Mouse (Mus musculus) intestine, embryonic 16.5 days (tissue): ENCODE results near the gene Ros1. TPM values are rescaled to one million over a fixed set of nuclear protein-coding genes. Genes with fewer than 3 reads are reported as not detected.

Experiments used
- ATAC-seq: fragments of 200-750 bp; cut with Nextera tagmentation; 2 replicates; pipeline ENCODE4 v1.8.0; 2017; ENCODE audit warnings: moderate TSS enrichment, moderate library complexity
- H3K27ac ChIP-seq: fragments of 300-500 bp; sonication (generic); 2 replicates; pipeline ENCODE4 v1.5.1; 2014; ENCODE audit warnings: mild to moderate bottlenecking, low read length
- H3K27me3 ChIP-seq: fragments of 300-500 bp; sonication (generic); replicated peaks from 2 replicates; pipeline ENCODE4 v1.6.1; 2014; ENCODE audit warnings: low read length, control low read depth, mixed read lengths; ENCODE audit not compliant: control insufficient read depth, insufficient read depth
- H3K36me3 ChIP-seq: fragments of 300-500 bp; sonication (generic); 2 replicates; pipeline ENCODE4 v1.6.1; 2014; ENCODE audit warnings: low read length, control low read depth; ENCODE audit not compliant: control insufficient read depth, insufficient read depth
- H3K4me1 ChIP-seq: fragments of 300-500 bp; sonication (generic); 2 replicates; pipeline ENCODE4 v1.6.1; 2014; ENCODE audit warnings: low read length, control low read depth, mixed read lengths; ENCODE audit not compliant: control insufficient read depth, insufficient read depth
- H3K4me2 ChIP-seq: fragments of 300-500 bp; sonication (generic); 2 replicates; pipeline ENCODE4 v1.6.1; 2014; ENCODE audit warnings: low read depth, low read length, control low read depth
- H3K4me3 ChIP-seq: fragments of 300-500 bp; sonication (generic); 2 replicates; pipeline ENCODE4 v1.5.1; 2014; ENCODE audit warnings: mild to moderate bottlenecking, low read length
- H3K9ac ChIP-seq: fragments of 300-500 bp; sonication (generic); 2 replicates; pipeline ENCODE4 v1.6.1; 2014; ENCODE audit warnings: low read depth, low read length
- H3K9me3 ChIP-seq: fragments of 300-500 bp; sonication (generic); 2 replicates; pipeline ENCODE4 v1.6.1; 2016; ENCODE audit warnings: low read length, control low read depth; ENCODE audit not compliant: control insufficient read depth
- WGBS: fragments of 180-500 bp; shearing (Covaris S2); extraction: QIAGEN DNeasy Blood & Tissue Kit; methylation state at CpG from one replicate; pipeline ENCODE4 v1.1.7; 2014; 5-methylcytosine and 5-hydroxymethylcytosine counted together
- microRNA-seq: library from miRNA; unstranded; fragments of <30 nt; microRNA quantifications from one replicate; pipeline ENCODE4, GENCODE M21; 2016
- polyA plus RNA-seq: library from polyadenylated mRNA; unstranded; fragments of >200 nt; fragmentation: Nextera tagmentation; extraction: Ambion mirVana; gene quantifications from 2 replicates; pipeline ENCODE4 v1.2.1, GENCODE M21; 2015

Gene Ros1
- polyA plus RNA-seq, 1 experiment from 2014 or later, result 4.6 TPM

DNA sequence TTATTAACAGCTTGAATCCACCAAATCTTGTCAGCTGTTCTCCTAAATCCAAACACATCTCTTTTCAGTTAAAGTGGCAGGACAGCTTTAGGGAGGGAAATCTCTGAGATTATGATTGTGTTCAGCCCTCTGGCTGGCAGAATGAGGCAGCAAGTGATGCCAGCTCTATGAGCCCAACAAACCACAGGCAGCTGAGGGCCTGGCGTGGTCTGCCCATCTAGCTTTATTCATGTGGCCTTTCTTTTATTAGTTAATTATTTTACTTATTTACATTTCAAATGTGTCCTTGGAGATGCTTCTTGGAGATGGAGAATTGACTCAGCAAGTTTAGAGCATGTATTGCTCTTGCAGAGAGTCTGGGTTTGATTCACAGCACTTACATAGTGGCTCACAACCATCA lies 176.6 kb downstream of the Ros1 start:
- Histone ChIP-seq H3K9ac (no peak overlapping the region), H3K27ac (no peak overlapping the region), H3K27me3 (peaks cover 33% of the 10 kb centered on the region), H3K4me2 (no peak overlapping the region), H3K4me3 (no peak overlapping the region), H3K9me3 (no peaks in the 10 kb centered on the region), H3K4me1 (peaks cover 5% of the 10 kb centered on the region; the same call in 1 of the 2 replicates), H3K36me3 (no peaks in the 10 kb centered on the region)
- 82% methylated on average over 1 of the region's 1 CpGs for WGBS
- no peak for ATAC-seq

Small RNA genes within 50 kb of the gene (microRNA-seq; reads per million reads assigned to microRNA genes)
- not detected for gene Gm24084

Other genes starting within 250 kb of the Ros1 start
- gene Vgll2, start 172.7 kb downstream of the Ros1 start, polyA plus RNA-seq, result 0.13 TPM in 1 of 2 replicates, not detected in the other
- gene Dcbld1, start 38.4 kb upstream of the Ros1 start, polyA plus RNA-seq, result 45.0 and 45.9 TPM in 2 replicates
- gene Gm26741, start 163.5 kb upstream of the Ros1 start, polyA plus RNA-seq, result not detected in 2 replicates
- 15.9 and 16.0 TPM in 2 replicates for gene Gopc, start 186.9 kb upstream of the Ros1 start, polyA plus RNA-seq
- 0.36 and 0.77 TPM in 2 replicates for gene Nepn, start 193.7 kb upstream of the Ros1 start, polyA plus RNA-seq
- 12.9 and 13.1 TPM in 2 replicates for gene Nus1, start 222.3 kb upstream of the Ros1 start, polyA plus RNA-seq